23 mouse cellular contexts compared by ENCODE assay signal in the genomic region with DNA sequence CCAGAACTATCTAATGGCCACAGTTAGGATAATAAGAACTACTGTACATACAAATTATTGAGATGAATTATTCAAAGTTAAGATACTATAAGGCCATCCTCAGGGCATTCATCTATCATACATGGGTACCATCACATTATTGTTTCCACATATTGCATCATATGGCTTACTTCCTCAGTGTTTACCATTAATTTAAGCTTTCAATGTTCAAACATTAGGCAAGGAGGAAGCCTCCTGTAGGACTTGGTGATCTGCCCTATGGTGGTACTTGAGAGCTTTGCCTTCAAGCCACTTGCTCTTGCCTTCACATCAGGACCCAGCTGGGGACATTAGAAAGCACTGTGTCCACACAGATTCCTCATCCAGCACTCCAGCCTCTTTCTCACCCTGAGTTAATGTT.
"Had no signal": no experiment of that assay in that cellular context is flagged by ENCODE, and none has a peak within 500 bp of the region (broad histone marks: within the 10 kb centered on the region; RNA-seq: fewer than 3 reads in every experiment).

No protein-coding gene starts in this region.

- ATAC-seq: hindbrain, postnatal 0 days; intestine, embryonic 16.5 days had no signal

- H3K27ac ChIP-seq: gastrocnemius, adult 2 months; heart, adult 2 months; heart, embryonic 13.5 days; heart, embryonic 15.5 days; hindbrain, embryonic 13.5 days; hindbrain, embryonic 15.5 days; hindbrain, postnatal 0 days; layer of hippocampus, adult 2 months; left cerebral cortex, adult 2 months; limb, embryonic 10.5 days; limb, embryonic 12.5 days; liver, embryonic 13.5 days had no signal

- H3K9me3 ChIP-seq: heart, embryonic 13.5 days; heart, embryonic 15.5 days; hindbrain, embryonic 13.5 days; hindbrain, embryonic 15.5 days; limb, embryonic 10.5 days; limb, embryonic 12.5 days; liver, embryonic 13.5 days had no signal

- H3K4me3 ChIP-seq: gastrocnemius, adult 2 months; heart, adult 2 months; heart, embryonic 13.5 days; heart, embryonic 15.5 days; hindbrain, embryonic 13.5 days; hindbrain, embryonic 15.5 days; layer of hippocampus, adult 2 months; left cerebral cortex, adult 2 months; limb, embryonic 10.5 days; limb, embryonic 12.5 days; liver, embryonic 13.5 days had no signal

- H3K27me3 ChIP-seq: heart, embryonic 13.5 days; heart, embryonic 15.5 days; hindbrain, embryonic 13.5 days; hindbrain, embryonic 15.5 days; limb, embryonic 12.5 days; liver, embryonic 13.5 days had no signal

- DNase-seq: gastrocnemius, adult 2 months; gastrocnemius, postnatal 10 days; gastrocnemius, postnatal 25 days; heart, adult 2 months; heart, postnatal 14 days; heart, postnatal 36 days; kidney, adult 11 months; kidney, adult 2 months; kidney, postnatal 10 days; kidney, postnatal 25 days; kidney, postnatal 4 days; liver; liver, embryonic 13.5 days had no signal

- H3K4me1 ChIP-seq: heart, embryonic 13.5 days; heart, embryonic 15.5 days; hindbrain, embryonic 13.5 days; hindbrain, embryonic 15.5 days; liver, embryonic 13.5 days had no signal

- H3K36me3 ChIP-seq: heart, embryonic 13.5 days; heart, embryonic 15.5 days; hindbrain, embryonic 13.5 days; hindbrain, embryonic 15.5 days; limb, embryonic 10.5 days; limb, embryonic 12.5 days; liver, embryonic 13.5 days had no signal
